Mouse (Mus musculus) lung, embryonic 14.5 days (tissue): ENCODE measurements at regions not wholly inside any gene's neighbourhood (a gene's known extent, or its start where the extent isn't known, plus 50 kb on each side); places are given as distances from the start of the nearest gene placed in this dataset.
A peak's percentile ranks its signal among the peaks of the same experiment; 100 is the strongest.

Experiments
- ATAC-seq: fragments of 200-750 bp; cut with Nextera tagmentation; 2 replicates; pipeline ENCODE4 v1.8.0; 2017; ENCODE audit warnings: mild to moderate bottlenecking, moderate TSS enrichment, moderate library complexity; ENCODE audit not compliant: insufficient read depth
- DNase-seq: peaks from one replicate; pipeline ENCODE4 v3.0.0-alpha.2; 2015
- H3K27ac ChIP-seq: fragments of 300-500 bp; sonication (generic); 2 replicates; pipeline ENCODE4 v1.5.1; 2014; ENCODE audit warnings: low read depth, mild to moderate bottlenecking, moderate library complexity
- H3K27me3 ChIP-seq: fragments of 300-500 bp; sonication (generic); 2 replicates; pipeline ENCODE4 v1.6.1; 2014; ENCODE audit warnings: low read length, control low read depth; ENCODE audit not compliant: insufficient read depth
- H3K36me3 ChIP-seq: fragments of 300-500 bp; sonication (generic); 2 replicates; pipeline ENCODE4 v1.6.1; 2014; ENCODE audit warnings: control low read depth; ENCODE audit not compliant: insufficient read depth
- H3K4me1 ChIP-seq: fragments of 300-500 bp; sonication (generic); 2 replicates; pipeline ENCODE4 v1.6.1; 2014; ENCODE audit warnings: antibody characterized with exemption, control low read depth; ENCODE audit not compliant: insufficient read depth
- H3K4me2 ChIP-seq: fragments of 300-500 bp; sonication (generic); 2 replicates; pipeline ENCODE4 v1.6.1; 2014; ENCODE audit warnings: mild to moderate bottlenecking
- H3K4me3 ChIP-seq: fragments of 300-500 bp; sonication (generic); 2 replicates; pipeline ENCODE4 v1.5.1; 2014; ENCODE audit warnings: low read depth, low read length
- H3K9ac ChIP-seq: fragments of 300-500 bp; sonication (generic); 2 replicates; pipeline ENCODE4 v1.6.1; 2014
- H3K9me3 ChIP-seq: fragments of 300-500 bp; sonication (generic); 2 replicates; pipeline ENCODE4 v1.6.1; 2016; ENCODE audit warnings: low read depth, low read length, control low read depth
- CTCF ChIP-seq: IDR thresholded peaks from 2 replicates; pipeline ENCODE4 v1.5.1; 2016; ENCODE audit warnings: antibody characterized with exemption, low read depth
- WGBS: fragments of 180-500 bp; shearing (Covaris S2); extraction: QIAGEN DNeasy Blood & Tissue Kit; methylation state at CpG from one replicate; pipeline ENCODE4 v1.1.7; 2014; 5-methylcytosine and 5-hydroxymethylcytosine counted together

DNA sequence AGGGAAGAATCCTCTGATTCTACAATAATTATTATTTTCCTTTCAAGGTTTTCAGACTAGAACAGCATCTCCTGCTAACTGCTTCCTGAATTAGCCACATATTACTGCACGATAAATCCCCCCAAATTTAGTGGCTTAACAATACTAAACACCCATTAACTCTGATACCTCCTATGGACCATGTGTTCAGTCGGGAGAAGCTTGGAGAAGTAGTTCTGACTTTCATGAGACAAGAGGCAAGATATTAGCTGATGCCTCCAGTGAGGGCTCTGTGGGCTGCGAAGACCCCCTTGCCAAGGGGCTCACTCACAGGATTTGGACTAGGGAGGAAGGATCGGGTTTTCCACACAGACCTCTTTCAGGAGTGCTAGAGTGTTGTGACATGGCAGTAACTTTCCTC lies 95.4 kb upstream of the Jade1 start:
- Histone ChIP-seq H3K9me3 (no peaks in the 10 kb centered on the region), H3K4me2 (no peak overlapping the region), H3K9ac (no peak overlapping the region), H3K4me1 (no peaks in the 10 kb centered on the region), H3K27ac (no peak overlapping the region), H3K4me3 (no peak overlapping the region), H3K27me3 (no peaks in the 10 kb centered on the region), H3K36me3 (no peaks in the 10 kb centered on the region)
- DNase-seq = no peak
- 88% methylated on average over 4 of the region's 4 CpGs for WGBS
- no peak for ATAC-seq
- no peak for TF ChIP-seq CTCF

DNA sequence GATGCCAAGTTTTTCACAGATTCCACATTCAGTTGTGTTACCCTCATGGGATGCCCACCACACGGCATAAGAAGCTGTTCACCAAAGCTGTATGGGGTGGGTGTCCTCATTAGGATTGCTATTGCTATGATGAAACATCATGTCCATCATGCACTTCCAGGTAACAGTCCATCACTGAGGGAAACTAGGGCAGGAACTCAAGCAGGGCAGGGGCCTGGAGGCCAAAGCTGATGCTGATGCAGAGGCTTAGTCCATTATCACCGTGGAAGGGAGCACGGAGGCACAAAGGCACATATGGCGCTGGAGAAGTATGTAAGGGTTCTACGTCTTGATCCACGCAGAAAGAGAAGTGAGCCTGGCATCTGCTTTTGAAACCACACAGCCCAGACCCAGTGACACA lies 97.4 kb upstream of the Jade1 start:
- Histone ChIP-seq H3K4me1 (no peaks in the 10 kb centered on the region), H3K36me3 (no peaks in the 10 kb centered on the region), H3K4me3 (no peak overlapping the region), H3K9me3 (no peaks in the 10 kb centered on the region), H3K4me2 (no peak overlapping the region), H3K27me3 (no peaks in the 10 kb centered on the region), H3K9ac (no peak overlapping the region), H3K27ac (no peak overlapping the region)
- ATAC-seq = no peak
- no peak for DNase-seq
- no peak for TF ChIP-seq CTCF
- whole genome bisulfite sequencing = 91% methylated on average over 6 of the region's 6 CpGs

DNA sequence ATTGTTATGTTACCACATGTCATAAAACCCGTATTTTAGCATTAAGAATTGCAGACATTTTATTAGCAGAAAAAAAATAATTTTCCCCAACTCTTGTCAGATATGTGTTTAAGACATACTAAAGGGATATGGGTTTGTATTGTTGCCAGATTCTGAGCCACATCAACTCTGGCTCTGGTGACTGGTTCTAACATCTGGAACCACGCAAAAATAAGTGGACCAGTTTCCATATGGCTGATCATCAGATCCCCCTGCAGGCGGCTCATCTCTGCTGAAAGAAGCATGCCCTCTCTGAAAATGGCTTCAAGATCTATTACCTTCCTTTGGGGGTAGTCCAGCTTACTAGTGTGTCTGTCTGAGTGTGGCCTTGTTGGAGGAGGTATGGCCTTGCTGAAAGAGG lies 102.0 kb upstream of the Jade1 start:
- no peak for TF ChIP-seq CTCF
- Histone ChIP-seq H3K4me2 (no peak overlapping the region), H3K4me3 (no peak overlapping the region), H3K27ac (no peak overlapping the region), H3K9me3 (no peaks in the 10 kb centered on the region), H3K9ac (no peak overlapping the region), H3K27me3 (no peaks in the 10 kb centered on the region), H3K4me1 (no peaks in the 10 kb centered on the region), H3K36me3 (no peaks in the 10 kb centered on the region)
- 55% methylated on average over 3 of the region's 3 CpGs for WGBS
- ATAC-seq (no peak), DNase-seq (peak; percentile 22)

DNA sequence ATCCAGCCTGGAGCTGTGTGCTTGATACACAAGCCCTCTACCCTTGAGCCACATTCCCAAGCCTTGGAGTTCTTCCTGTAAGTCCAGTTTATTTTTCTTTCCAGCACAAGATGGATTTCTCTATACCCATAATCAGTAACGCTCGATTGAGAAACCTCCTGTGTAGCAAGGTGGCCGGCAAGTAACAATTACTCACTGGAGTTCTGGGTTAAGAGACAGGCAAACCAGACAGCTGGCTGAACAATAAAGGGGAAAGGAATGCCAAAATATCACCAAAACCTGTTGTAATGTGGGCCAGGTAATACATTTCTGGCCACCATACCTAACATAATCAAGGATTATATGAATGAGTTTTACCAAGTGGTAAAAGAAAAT lies 102.8 kb upstream of the Jade1 start:
- WGBS = 23% methylated on average over 3 of the region's 3 CpGs
- no peak for DNase-seq
- no peak overlapping the region for H3K4me3 ChIP-seq
- no peak overlapping the region for H3K27ac ChIP-seq
- H3K9me3 ChIP-seq = no peaks in the 10 kb centered on the region; the same call in 1 of the 2 replicates
- H3K4me2 ChIP-seq = no peak overlapping the region
- no peaks in the 10 kb centered on the region for H3K36me3 ChIP-seq
- no peak for ATAC-seq
- TF ChIP-seq CTCF = no peak
- no peaks in the 10 kb centered on the region for H3K27me3 ChIP-seq
- H3K9ac ChIP-seq = no peak overlapping the region
- H3K4me1 ChIP-seq = no peaks in the 10 kb centered on the region

DNA sequence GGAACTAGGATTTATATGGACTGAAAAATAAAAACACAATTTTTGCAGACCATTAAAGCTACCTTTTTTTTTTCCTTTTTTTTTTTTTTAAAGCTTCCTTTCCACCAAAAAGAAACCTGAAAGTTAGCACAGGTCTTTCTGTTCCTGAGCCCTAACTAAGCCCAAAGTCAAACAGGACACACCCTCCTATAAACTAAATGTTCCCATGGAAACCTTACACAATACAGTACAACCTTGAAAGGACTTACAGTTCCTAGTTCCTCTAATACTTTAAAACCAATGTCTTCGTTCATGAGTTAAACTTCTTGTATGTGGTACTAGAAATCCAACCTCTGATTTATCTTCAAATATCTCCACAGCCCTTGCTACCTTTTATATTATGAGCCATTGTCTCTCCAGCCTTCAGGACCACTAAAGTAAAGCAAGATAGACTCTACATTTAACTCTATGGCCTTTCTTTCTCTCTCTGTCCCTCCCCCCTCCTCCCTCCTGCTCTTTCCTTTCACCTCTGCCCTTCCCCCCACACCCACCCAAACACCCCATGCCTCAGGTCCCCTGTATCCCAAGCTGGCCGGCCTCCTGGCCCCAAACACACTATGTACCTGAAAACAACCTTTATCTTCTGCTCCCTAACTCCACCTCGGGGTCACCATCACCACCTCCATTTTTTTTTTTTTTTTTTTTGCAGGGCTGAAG lies 103.4 kb upstream of the Jade1 start:
- H3K27ac ChIP-seq = no peak overlapping the region
- WGBS = 42% methylated on average over 3 of the region's 3 CpGs
- H3K9ac ChIP-seq = no peak overlapping the region
- H3K27me3 ChIP-seq = no peaks in the 10 kb centered on the region
- DNase-seq (no peak), ATAC-seq (no peak)
- no peaks in the 10 kb centered on the region for H3K4me1 ChIP-seq
- no peaks in the 10 kb centered on the region; the same call in 1 of the 2 replicates for H3K9me3 ChIP-seq
- H3K4me2 ChIP-seq = no peak overlapping the region
- no peak overlapping the region for H3K4me3 ChIP-seq
- no peak for TF ChIP-seq CTCF
- H3K36me3 ChIP-seq = no peaks in the 10 kb centered on the region

DNA sequence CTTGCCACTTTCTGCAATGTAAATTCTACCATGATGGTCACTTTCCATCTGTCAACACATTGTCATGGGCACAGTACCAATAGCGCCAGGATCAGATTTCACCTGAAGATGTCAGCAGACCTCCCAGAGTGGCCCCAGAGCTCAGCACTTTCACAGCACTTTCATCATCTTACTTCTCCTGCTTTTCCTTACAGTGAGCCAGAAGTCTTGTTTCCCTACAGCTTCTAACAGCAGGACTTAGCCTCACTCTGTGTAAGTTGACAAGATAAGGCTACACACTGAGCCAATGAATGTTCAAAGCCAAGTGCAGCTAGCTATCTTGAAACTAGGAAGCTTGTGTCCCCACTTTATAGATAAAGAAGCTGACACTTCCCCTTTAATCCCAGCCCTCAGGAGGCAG lies 104.8 kb upstream of the Jade1 start:
- no peak overlapping the region for H3K9ac ChIP-seq
- no peaks in the 10 kb centered on the region for H3K4me1 ChIP-seq
- H3K4me2 ChIP-seq = no peak overlapping the region
- DNase-seq (no peak), ATAC-seq (no peak)
- no peak for TF ChIP-seq CTCF
- 31% methylated on average over 1 of the region's 1 CpGs for WGBS
- H3K4me3 ChIP-seq = no peak overlapping the region
- no peak overlapping the region for H3K27ac ChIP-seq
- H3K9me3 ChIP-seq = no peaks in the 10 kb centered on the region; the same call in 1 of the 2 replicates
- H3K36me3 ChIP-seq = no peaks in the 10 kb centered on the region
- H3K27me3 ChIP-seq = no peaks in the 10 kb centered on the region

DNA sequence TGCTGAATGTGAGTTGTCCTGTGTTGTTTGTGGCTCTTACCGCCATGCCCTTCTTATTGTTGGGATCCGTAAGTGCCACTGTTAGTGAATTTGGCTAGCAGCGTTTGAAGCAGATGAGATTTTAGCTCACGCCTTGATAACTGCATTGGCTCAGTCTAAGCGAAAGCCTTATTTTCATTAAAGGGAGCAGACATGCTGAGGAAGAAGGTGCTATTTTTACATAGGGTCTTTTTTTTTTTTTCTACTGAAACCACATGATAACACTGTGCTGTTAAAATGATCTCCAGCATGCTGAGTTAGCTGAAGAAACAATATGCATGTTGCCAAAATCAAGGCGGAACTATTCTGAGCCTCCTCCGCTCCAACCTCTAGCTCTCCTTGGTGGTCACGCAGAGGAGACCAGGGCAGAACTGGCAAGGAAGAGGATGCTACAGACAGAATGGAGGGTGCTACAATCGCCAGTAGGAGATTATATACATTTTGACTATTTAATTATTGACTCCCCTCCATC lies 111.2 kb upstream of the Jade1 start:
- H3K4me1 ChIP-seq = no peaks in the 10 kb centered on the region
- ATAC-seq = no peak
- no peak overlapping the region for H3K4me2 ChIP-seq
- H3K9me3 ChIP-seq = no peaks in the 10 kb centered on the region; the same call in 1 of the 2 replicates
- no peak overlapping the region for H3K9ac ChIP-seq
- H3K27ac ChIP-seq = no peak overlapping the region
- no peak for DNase-seq
- no peak for TF ChIP-seq CTCF
- H3K36me3 ChIP-seq = no peaks in the 10 kb centered on the region
- H3K27me3 ChIP-seq = no peaks in the 10 kb centered on the region
- no peak overlapping the region for H3K4me3 ChIP-seq
- 90% methylated on average over 9 of the region's 9 CpGs for WGBS
